Mouse (Mus musculus): ENCODE measurements around the gene Scaf4. TPM values are rescaled to one million over a fixed set of nuclear protein-coding genes. Genes with fewer than 3 reads are reported as not detected.

Gene Scaf4
- polyA plus RNA-seq, 1 experiment from 2014 or later: 24.6 TPM

DNA sequence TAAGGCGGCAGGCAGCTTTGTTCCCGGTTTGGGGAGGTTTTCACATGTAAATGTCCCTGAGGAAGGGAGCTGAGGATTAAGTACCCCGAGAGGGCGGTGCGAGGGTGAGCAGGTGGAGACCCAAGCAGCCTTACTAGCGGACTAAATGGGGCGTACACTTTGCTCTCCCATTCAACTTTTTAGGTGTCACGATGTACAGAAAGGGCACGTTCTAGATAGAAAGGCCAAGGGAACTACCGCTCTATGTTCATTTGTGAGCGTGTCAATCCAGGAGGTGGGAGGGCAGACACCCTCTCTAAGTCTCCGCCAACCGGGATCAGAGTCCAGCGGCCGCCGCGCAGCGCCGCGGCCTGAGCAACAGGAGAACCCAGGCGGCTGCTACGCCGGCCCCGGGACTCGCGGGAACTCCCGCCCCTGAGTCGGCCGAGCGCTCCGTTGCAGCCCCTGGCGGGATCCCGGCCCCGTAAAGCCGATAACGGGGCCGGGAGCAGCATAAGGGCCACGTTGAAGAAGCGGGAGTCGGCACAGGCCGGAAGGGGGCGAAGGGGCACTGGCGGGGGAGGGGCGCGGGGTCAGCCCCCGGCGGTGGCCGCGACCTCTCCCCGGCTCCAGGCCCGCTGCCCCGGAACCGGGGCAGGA, 918 bp downstream of the Scaf4 start:
- no peaks in the 10 kb centered on the region for H3K36me3 ChIP-seq
- H3K9me3 ChIP-seq (replicated peaks): no peaks in the 10 kb centered on the region
- peaks cover 51% of the 10 kb centered on the region for H3K4me1 ChIP-seq
- peak overlapping the region; percentile 99 for H3K9ac ChIP-seq (replicated peaks)
- ATAC-seq (ENCODE audit: low FRiP score): peak; percentile 6
- WGBS: under 1% methylated on average over 42 of the region's 53 CpGs
- peak overlapping the region; percentile 98 for H3K4me3 ChIP-seq (replicated peaks)
- H3K27me3 ChIP-seq (replicated peaks): no peaks in the 10 kb centered on the region; the same call in 1 of the 2 replicates
- H3K27ac ChIP-seq (replicated peaks): peak overlapping the region; percentile 93
- H3K4me2 ChIP-seq: peak overlapping the region; percentile 86

DNA sequence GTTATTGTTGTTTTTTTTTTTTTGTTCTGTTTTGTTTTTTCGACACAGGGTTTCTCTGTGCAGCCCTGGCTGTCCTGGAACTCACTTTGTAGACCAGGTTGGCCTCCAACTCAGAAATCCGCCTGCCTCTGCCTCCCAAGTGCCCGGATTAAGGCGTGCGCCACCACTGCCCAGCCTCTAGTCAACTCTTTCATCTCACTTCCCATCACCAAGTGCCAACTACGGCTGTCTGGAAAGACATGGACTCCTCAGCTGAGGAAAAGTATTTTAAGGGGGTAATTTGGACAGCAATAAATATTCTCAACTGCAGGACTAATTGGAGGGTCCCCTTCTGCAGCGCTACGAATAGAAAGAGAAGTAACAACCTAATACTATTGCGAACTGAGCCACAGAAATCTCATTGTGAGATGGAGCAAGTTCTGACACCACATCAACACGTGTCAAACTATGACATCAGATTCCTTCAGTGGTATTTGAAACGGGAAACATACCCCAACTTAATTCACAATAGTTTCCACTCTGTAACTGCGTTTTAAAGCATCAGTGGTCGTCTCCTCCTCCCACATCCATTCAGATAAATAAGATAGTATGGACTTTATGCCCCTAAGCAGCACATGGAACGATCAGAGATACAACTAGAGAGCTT, 1.6 kb downstream of the Scaf4 start:
- no peaks in the 10 kb centered on the region for H3K9me3 ChIP-seq (replicated peaks)
- ATAC-seq (ENCODE audit: low FRiP score): no peak
- WGBS: 31% methylated on average over 14 of the region's 14 CpGs
- no peaks in the 10 kb centered on the region for H3K36me3 ChIP-seq
- H3K4me2 ChIP-seq: peak overlapping the region; percentile 86
- peak overlapping the region; percentile 98 for H3K4me3 ChIP-seq (replicated peaks)
- peaks cover 55% of the 10 kb centered on the region for H3K4me1 ChIP-seq
- H3K9ac ChIP-seq (replicated peaks): peak overlapping the region; percentile 99
- H3K27me3 ChIP-seq (replicated peaks): no peaks in the 10 kb centered on the region; the same call in 1 of the 2 replicates
- H3K27ac ChIP-seq (replicated peaks): peak overlapping the region; percentile 93; the same call in 1 of the 2 replicates

DNA sequence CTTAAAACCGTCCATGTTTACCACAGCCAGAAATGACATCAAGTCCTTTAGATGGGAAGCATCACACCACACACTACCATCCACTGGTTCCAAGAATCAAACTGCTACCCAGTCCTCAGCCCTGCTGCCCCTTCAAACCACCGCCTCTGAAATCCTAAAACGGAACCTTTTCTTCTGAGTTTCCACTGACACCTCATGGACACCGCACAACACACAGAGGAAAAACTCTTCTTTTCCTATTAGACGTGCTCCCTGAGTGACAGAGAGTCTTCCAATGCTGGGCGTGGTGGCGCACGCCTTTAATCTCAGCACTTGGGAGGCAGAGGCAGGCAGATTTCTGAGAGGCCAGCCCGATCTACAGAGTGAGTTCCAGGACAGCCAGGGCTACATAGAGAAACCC, 2.9 kb downstream of the Scaf4 start:
- no peaks in the 10 kb centered on the region; the same call in 1 of the 2 replicates for H3K27me3 ChIP-seq (replicated peaks)
- peaks cover 55% of the 10 kb centered on the region for H3K4me1 ChIP-seq
- no peak for ATAC-seq (ENCODE audit: low FRiP score)
- no peak overlapping the region for H3K4me3 ChIP-seq (replicated peaks)
- H3K27ac ChIP-seq (replicated peaks): no peak overlapping the region
- 93% methylated on average over 9 of the region's 9 CpGs for WGBS
- H3K36me3 ChIP-seq: no peaks in the 10 kb centered on the region
- H3K9me3 ChIP-seq (replicated peaks): no peaks in the 10 kb centered on the region
- peak overlapping the region; percentile 86; the same call in 1 of the 2 replicates for H3K4me2 ChIP-seq
- no peak overlapping the region for H3K9ac ChIP-seq (replicated peaks)

DNA sequence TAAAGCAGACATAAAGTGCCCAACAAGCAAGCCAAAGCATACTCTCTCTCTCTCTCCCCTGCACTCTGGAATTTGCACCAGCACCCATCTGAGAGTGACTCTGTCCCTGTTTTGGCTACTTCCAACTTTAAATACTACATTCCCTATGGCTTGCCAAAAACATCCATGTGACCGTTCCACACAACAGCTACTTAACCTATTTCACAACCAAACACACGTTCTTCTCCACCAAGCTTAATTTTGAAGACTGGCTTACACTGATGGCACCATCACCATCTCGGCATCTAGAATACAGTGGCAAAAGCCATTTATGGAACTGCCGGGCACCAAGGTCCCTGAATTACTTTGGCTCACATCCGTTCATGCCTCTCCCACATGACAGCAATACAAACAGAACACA, 3.3 kb downstream of the Scaf4 start:
- Histone ChIP-seq H3K36me3 (no peaks in the 10 kb centered on the region), H3K27me3 (replicated peaks) (no peaks in the 10 kb centered on the region; the same call in 1 of the 2 replicates), H3K4me3 (replicated peaks) (no peak overlapping the region), H3K27ac (replicated peaks) (no peak overlapping the region), H3K4me1 (peaks cover 55% of the 10 kb centered on the region), H3K9ac (replicated peaks) (no peak overlapping the region), H3K9me3 (replicated peaks) (no peaks in the 10 kb centered on the region), H3K4me2 (no peak overlapping the region)
- 83% methylated on average over 5 of the region's 5 CpGs for WGBS
- no peak for ATAC-seq (ENCODE audit: low FRiP score)

DNA sequence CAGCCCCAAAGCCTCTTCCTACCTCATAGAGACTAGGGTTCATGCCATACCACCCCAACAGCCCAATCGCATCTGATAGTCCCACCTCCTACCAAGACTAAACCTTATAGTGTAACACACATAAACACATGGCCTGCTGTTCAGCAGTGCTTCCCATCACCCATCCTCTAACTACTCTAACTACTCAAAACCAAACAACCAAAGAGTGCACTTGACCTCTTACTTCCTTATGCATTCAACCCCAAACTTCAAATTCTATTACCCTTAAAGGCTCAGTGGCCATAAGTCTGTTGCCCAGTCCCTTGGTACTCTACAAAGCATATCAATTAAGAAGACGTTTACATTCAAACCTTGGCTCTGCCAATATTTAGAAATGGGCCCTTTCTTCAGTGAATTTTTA, 3.8 kb downstream of the Scaf4 start:
- WGBS: 75% methylated on average over 2 of the region's 2 CpGs
- Histone ChIP-seq H3K36me3 (no peaks in the 10 kb centered on the region), H3K27me3 (replicated peaks) (no peaks in the 10 kb centered on the region; the same call in 1 of the 2 replicates), H3K4me1 (peaks cover 57% of the 10 kb centered on the region), H3K4me2 (no peak overlapping the region), H3K4me3 (replicated peaks) (no peak overlapping the region), H3K9ac (replicated peaks) (no peak overlapping the region), H3K9me3 (replicated peaks) (no peaks in the 10 kb centered on the region), H3K27ac (replicated peaks) (no peak overlapping the region)
- ATAC-seq (ENCODE audit: low FRiP score): no peak

DNA sequence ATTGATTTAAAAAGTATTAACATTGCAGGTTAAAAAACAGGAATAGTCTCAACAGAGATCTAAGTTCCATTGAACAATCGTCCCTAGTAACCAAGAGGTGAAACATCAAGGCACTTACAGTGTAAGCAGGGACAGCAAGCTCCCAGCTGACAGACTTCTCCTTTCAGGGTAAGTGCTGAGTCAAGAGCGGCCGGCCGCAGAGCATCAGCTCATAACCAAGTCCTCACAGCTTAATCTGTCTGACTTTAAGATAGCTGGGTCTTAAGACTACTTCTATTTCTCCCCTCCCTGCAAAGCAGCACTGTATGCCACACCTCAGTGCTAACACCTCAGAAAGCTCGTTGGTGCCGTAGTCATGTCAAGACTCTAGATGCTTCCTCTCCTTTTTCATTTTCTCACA, 5.2 kb downstream of the Scaf4 start:
- Histone ChIP-seq H3K36me3 (no peaks in the 10 kb centered on the region), H3K4me2 (no peak overlapping the region), H3K27ac (replicated peaks) (no peak overlapping the region), H3K4me1 (peaks cover 49% of the 10 kb centered on the region), H3K4me3 (replicated peaks) (no peak overlapping the region), H3K9me3 (replicated peaks) (no peaks in the 10 kb centered on the region), H3K27me3 (replicated peaks) (no peaks in the 10 kb centered on the region), H3K9ac (replicated peaks) (no peak overlapping the region)
- no peak for ATAC-seq (ENCODE audit: low FRiP score)
- 55% methylated on average over 6 of the region's 6 CpGs for whole genome bisulfite sequencing

DNA sequence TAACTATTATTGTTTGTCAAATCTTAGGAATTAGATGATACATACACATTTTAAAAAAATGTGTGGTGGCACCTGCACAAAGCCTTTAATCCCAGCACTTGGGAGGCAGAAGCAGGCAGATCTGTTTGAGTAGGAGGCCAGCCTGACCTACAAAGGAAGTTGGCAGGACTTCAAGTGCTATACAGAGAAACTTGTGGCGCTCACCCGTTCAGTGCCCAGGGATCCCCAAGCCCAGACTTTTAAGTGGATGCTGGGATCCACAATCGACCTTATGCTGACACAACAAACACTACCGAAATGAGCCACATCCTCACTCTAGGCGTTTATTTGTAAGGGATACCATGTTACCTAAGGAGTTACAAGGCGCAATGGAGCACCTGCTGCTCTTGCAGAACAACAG, 8.8 kb downstream of the Scaf4 start:
- no peak overlapping the region for H3K27ac ChIP-seq (replicated peaks)
- H3K4me3 ChIP-seq (replicated peaks): no peak overlapping the region
- no peaks in the 10 kb centered on the region for H3K9me3 ChIP-seq (replicated peaks)
- no peak overlapping the region for H3K4me2 ChIP-seq
- ATAC-seq (ENCODE audit: low FRiP score): no peak
- peaks cover 22% of the 10 kb centered on the region for H3K4me1 ChIP-seq
- no peaks in the 10 kb centered on the region for H3K36me3 ChIP-seq
- H3K27me3 ChIP-seq (replicated peaks): no peaks in the 10 kb centered on the region
- WGBS: 83% methylated on average over 6 of the region's 6 CpGs
- no peak overlapping the region for H3K9ac ChIP-seq (replicated peaks)

DNA sequence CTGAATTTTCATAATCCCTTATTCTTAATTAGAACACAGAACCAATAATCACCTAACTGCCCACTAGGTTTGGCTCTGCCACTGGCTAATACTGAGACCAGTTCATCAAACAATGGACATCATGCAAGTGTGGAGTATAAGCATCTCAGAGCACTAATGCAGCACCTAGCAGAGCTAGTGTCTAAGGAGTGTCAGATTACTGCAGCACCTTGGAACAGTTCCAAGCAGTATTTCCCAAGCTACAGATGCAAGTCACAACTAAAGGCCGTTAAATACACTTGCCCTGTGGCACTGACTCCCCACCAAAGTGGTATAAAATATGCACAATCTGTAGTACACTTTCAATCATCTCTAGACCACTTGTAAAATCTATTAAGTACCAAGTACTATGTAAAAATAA, 17.7 kb downstream of the Scaf4 start:
- no peak overlapping the region for H3K4me3 ChIP-seq (replicated peaks)
- no peak for ATAC-seq (ENCODE audit: low FRiP score)
- H3K27me3 ChIP-seq (replicated peaks): no peaks in the 10 kb centered on the region
- no peak overlapping the region for H3K27ac ChIP-seq (replicated peaks)
- H3K9me3 ChIP-seq (replicated peaks): no peaks in the 10 kb centered on the region
- no peaks in the 10 kb centered on the region for H3K4me1 ChIP-seq
- 29% methylated on average over 1 of the region's 1 CpGs for WGBS
- H3K36me3 ChIP-seq: peaks cover 3% of the 10 kb centered on the region; the same call in 1 of the 2 replicates
- H3K9ac ChIP-seq (replicated peaks): no peak overlapping the region
- H3K4me2 ChIP-seq: no peak overlapping the region

DNA sequence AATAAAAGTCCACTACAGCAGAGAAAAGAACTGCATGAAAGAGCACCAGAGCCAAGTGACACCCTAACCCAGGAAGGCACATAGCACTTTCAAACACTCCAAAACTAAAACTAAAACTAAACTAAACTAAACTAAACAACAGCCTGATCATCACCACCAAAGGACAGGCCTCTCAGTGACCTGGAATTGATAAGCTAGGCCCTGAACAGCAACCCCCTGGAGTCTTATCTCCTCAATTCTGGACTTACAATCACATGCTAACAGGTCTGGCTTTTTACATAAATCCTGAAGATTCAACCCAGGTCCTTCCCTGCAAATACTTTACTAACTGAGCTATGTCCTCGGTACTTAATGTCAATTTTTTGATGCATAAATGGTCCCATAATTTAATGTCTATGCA, 19.2 kb downstream of the Scaf4 start:
- Histone ChIP-seq H3K9me3 (replicated peaks) (no peaks in the 10 kb centered on the region), H3K4me3 (replicated peaks) (no peak overlapping the region), H3K4me2 (no peak overlapping the region), H3K9ac (replicated peaks) (no peak overlapping the region), H3K27me3 (replicated peaks) (no peaks in the 10 kb centered on the region), H3K4me1 (no peaks in the 10 kb centered on the region), H3K36me3 (peaks cover 10% of the 10 kb centered on the region; the same call in 1 of the 2 replicates), H3K27ac (replicated peaks) (no peak overlapping the region)
- ATAC-seq (ENCODE audit: low FRiP score): no peak
- WGBS: 90% methylated on average over 1 of the region's 1 CpGs

DNA sequence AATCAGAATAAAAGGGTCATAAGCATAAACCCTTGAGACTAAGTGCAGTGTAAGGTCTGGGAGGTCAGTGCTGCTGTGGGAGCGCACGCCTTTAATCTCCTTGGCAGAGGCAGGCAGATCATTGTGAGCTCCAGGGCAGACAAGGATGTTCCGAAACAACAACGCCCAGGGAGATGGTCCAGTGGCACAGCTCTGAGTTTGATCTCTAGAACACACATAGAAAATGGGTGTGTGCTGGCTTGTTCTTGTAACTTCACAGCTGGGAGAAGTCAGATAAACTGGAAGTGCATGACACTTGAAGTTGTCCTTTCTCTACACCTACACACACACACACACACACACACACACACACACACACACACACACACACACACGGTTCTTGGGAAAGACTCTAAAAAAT, 20.3 kb downstream of the Scaf4 start:
- Histone ChIP-seq H3K36me3 (peaks cover 20% of the 10 kb centered on the region), H3K9me3 (replicated peaks) (no peaks in the 10 kb centered on the region), H3K4me2 (no peak overlapping the region), H3K4me1 (no peaks in the 10 kb centered on the region), H3K4me3 (replicated peaks) (no peak overlapping the region), H3K9ac (replicated peaks) (no peak overlapping the region), H3K27me3 (replicated peaks) (no peaks in the 10 kb centered on the region), H3K27ac (replicated peaks) (no peak overlapping the region)
- no peak for ATAC-seq (ENCODE audit: low FRiP score)
- WGBS: 87% methylated on average over 5 of the region's 5 CpGs

DNA sequence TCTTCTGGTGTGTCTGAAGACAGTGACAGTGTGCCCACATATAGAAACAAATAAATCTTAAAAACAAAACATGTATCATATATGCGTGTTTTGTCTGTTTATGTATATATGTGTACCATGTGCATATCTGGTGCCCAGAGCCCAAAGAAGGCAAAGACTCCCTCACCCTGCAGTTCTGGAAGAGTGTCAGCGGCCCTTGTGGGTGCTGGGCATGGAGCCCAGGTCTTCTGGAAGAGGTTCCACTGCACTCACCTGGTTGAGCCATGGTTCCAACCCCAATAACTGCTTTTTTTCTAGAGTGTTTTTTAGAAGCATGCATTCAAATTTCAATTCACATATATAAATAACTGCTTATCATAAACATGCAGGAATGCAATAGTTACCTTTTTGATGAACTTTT, 22.5 kb downstream of the Scaf4 start:
- peaks cover 38% of the 10 kb centered on the region for H3K36me3 ChIP-seq
- no peak overlapping the region for H3K4me2 ChIP-seq
- no peaks in the 10 kb centered on the region for H3K4me1 ChIP-seq
- H3K27ac ChIP-seq (replicated peaks): no peak overlapping the region
- no peak overlapping the region for H3K9ac ChIP-seq (replicated peaks)
- no peaks in the 10 kb centered on the region for H3K27me3 ChIP-seq (replicated peaks)
- H3K4me3 ChIP-seq (replicated peaks): no peak overlapping the region
- ATAC-seq (ENCODE audit: low FRiP score): no peak
- H3K9me3 ChIP-seq (replicated peaks): no peaks in the 10 kb centered on the region
- 100% methylated on average over 2 of the region's 2 CpGs for WGBS

DNA sequence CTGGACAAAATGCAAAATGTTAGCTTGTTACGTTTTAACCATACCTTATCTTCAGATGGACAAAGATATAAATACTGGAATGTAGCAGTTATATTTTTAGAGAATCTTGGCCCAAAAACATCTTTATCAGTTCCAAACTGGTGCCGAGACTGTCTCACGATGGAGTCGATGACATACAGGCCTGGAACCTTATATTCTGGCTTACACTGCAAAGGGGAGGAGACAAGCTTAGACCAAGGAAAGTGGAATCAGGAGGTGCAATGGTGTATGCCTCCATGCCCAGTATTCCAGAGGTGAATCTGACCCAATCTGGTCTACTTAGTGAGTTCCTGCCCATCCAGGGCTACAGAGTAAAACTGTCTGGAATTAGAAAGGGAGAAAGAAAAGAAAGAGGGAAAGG, 24.2 kb downstream of the Scaf4 start:
- Histone ChIP-seq H3K27ac (replicated peaks) (no peak overlapping the region), H3K9me3 (replicated peaks) (no peaks in the 10 kb centered on the region), H3K4me1 (no peaks in the 10 kb centered on the region), H3K4me2 (no peak overlapping the region), H3K9ac (replicated peaks) (no peak overlapping the region), H3K4me3 (replicated peaks) (no peak overlapping the region), H3K36me3 (peaks cover 48% of the 10 kb centered on the region), H3K27me3 (replicated peaks) (no peaks in the 10 kb centered on the region)
- no peak for ATAC-seq (ENCODE audit: low FRiP score)
- 91% methylated on average over 4 of the region's 4 CpGs for WGBS
